Mouse (Mus musculus) thymus, postnatal 14 days (tissue): ENCODE results near the gene Pgp.

ENCODE experiments used
- DNase-seq: peaks from one replicate; pipeline ENCODE4 v3.0.0; 2021

Gene Pgp

DNA sequence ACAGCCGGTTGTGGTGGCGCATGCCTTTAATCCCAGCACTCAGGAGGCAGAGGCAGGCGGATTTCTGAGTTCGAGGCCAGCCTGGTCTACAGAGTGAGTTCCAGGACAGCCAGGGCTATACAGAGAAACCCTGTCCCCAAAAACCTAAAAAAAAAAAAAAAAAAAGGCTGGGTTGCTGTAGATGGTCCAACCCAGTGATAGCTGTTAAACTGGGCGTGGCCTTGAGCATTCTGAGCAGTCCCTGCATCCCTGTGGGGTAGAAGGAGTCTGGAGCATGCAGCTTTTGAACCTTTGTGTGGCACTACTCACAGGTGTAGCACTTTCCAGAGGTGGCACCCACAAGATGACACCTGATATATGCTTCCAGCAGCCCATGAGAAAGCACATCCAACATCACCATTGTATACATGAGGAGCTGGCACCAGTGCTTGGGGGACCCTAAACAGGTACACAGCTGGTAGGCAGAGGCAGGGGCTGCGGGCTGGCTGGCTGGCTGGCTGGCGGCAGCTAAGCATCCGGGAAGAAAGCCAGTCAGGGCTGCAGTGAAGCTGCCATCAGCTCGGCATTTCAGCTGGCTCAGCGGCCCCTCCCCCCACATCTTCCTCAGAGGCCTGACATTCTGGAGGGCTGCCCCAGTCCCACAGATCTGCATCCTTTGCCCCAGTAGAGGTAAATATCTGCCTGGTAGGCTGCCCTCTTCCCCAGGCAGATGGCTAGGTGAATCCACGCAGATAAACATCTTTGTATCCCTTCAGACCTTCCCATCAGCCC, 15.1 kb downstream of the Pgp start:
- peak; percentile 58 for DNase-seq

DNA sequence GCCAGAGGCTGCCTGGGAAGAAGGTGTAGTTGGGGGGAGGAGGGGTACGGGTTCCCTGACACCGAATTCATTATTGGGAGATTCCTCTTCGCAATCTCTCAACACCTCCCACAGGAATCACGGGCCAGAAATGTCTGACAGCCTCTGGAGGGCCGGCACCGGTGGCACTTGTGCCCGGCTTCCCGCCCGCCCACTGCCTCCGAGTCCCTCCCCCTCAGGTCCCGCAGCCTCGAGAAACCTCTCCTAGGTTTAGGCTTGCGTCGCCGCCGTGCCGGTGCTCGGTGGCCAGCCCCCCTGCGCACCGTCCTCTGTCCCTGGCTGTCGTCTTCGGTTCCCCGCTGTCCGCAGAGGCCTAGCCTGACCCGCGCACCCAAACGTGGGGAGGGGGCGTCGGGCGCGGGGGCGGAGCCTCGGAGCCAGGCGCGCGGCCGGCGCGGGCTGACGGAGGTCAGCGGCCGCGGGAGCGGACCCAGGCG, 18.0 kb downstream of the Pgp start, which contains the start of gene Caskin1:
Caskin1 (plus strand) TSS at position 416 of the 476 bp plus-strand sequence.
- no peak for DNase-seq

DNA sequence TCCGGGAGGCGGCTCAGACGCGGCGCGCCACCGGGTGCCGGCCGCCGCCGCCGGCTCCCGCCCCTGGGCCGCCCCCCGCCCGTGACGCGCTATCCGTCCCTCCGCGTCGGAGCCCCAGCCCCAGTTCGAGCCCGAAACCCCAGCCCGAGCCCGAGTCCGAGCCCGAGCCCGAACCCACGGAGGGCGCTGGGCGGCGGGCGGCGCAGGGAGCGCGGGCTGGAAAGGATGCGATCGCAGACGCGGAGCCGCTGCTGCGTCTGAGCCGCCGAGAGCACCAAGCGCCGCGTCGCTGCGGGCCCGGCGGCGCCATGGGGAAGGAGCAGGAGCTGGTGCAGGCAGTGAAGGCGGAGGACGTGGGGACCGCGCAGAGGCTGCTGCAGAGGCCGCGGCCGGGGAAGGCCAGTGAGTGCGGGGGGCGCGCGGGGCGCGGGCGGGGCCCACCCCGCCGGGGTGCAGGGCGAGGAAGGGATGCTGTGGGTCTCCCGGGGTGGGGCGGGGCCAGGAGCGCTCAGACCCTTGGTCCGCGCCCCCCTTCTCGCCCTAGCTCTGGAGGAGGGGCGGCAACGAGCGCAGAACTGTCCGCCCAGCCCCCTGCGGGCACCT, 18.6 kb downstream of the Pgp start:
- no peak for DNase-seq

DNA sequence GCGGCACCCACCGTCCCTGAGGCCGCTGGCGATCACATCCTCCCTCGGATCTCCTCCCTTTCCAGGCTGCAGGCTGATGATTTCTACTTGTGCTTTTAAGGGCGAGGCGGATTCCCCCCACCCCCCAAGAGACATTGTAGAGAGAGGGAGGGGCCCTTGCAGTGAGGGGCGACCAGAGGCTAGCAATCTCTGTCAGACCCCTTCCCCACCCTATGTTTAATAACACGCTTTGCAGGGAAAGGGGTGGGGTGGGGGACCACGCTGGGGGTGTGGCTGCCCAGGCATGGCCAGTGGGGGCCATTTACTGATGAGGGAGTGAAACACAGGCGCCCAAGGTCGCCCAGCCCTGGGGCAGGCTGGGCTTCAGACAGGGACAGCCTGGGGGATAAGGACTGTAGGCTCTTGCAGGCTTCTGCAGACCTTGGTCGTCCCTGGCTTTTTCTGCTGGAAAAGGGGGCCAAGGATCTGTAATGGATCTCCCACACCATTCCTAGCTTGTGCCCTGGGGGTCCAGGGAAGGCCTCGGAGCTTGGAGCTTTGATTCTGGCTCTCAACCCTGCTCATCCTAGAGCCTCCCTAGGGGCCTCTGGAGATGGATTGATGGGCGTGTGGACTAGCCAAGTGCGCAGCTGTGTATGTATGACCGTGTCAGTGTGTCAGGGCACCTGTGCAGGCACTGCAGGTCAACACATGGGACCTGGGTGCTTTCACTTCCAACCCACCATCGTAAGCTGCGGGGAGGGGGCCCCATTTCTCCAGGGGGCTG, 19.3 kb downstream of the Pgp start:
- DNase-seq: no peak

DNA sequence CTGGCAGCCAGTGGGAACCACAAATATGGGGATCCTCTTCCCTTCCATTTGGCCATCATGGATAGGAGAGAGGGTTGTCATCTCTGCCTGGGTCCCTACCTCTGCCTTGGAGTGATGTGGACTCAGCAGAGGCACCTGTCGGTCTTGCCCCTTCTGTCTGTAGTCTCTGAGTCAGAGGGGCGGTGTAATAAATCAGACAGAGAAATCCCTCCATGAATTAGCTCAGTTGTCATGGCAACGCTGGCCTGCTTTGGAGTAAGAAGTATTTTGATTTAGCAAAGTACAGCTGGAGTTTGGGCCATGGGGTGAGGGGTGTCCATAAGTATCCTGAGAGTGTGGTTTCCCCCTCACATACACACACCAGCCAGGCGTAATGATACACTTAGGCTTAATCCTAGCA, 20.2 kb downstream of the Pgp start:
- DNase-seq: no peak

DNA sequence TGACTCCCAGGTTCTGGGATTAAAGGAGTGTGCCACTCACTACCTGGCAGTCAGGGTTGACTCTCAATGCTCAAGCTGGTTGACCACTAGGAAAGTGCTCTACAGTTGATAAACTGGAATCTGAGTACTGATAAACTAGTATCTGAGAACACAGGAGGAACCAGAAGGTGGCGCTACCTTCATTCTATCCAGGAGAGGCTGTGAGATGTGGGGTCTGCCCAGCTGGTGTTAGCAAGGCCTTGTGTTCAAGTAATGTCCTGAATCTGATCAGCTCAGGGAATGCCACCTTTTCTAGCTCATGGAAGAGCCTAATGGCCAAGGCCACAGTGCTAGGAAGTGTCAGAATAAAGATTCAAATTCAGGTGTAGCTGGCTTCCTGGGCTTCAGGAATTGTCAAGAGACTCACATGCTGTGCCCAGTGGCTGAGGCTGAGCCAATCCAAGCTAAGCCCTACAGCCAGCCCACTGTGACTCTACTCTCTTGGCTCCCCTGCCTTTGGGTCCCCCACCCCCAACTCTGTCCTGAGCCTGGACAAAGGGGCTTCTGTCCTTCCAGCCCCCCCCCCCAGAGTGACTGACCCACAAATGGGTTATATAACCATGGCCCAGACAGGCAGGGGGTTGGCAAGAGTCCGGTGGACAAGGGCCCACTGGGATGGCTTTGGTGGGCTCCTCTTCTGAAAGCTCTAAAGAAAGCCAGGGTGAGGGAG, 24.6 kb downstream of the Pgp start:
- DNase-seq: peak; percentile 62

DNA sequence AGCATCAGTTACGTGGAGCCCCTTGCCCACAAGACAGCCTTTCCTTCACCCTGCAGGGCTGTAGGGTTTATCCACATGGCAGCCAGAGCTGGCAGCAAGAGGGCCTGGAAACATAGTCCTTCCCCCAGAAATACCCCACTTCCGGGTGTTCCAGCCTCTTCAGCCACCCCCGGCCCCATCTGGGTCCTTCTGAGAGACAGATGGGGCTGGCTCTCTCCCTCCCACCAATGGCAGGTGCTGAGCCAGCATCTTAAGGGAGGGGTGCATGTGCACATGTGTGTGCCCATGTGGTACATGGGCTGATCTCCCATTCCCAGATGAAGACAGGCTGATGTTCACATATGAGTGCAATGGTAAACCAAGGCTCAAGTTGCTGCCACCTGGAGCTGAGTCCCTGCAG, 25.3 kb downstream of the Pgp start:
- DNase-seq: no peak

DNA sequence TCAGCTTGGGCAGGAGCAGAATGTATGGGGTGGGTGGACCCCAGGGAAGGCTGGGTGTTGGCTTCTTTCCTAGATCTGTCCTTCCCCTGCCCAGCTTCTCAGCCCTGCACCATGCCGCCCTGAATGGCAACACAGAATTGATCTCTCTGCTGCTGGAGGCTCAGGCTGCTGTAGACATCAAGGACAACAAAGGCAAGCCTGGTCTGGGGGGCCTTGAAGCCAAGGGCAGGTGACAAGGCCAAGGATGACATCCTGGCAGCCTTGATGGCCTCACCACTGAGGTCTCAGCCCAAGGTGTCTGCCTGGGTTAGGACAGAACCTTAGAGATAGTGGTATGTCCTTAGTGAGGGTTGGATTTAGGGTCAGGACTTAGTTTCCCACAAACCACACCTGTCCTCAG, 25.8 kb downstream of the Pgp start:
- DNase-seq: no peak

DNA sequence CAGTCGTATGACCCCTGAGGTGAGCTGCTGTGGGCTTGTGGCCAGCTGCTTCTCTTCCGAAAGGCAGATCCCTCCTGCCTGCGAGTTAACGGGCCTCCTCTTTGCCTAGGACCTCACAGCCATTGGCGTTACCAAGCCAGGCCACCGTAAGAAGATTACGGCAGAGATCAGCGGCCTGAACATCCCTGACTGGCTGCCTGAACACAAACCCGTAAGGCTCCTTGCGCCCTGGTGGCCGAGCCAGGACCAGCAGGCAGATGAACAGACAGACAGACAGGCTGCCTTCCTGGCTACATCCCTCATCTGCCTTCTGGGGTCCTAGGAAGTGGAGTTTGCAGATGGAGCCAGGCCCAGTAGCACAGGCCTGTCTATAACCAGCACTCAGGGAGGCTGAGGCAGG, 32.0 kb downstream of the Pgp start:
- DNase-seq: no peak

DNA sequence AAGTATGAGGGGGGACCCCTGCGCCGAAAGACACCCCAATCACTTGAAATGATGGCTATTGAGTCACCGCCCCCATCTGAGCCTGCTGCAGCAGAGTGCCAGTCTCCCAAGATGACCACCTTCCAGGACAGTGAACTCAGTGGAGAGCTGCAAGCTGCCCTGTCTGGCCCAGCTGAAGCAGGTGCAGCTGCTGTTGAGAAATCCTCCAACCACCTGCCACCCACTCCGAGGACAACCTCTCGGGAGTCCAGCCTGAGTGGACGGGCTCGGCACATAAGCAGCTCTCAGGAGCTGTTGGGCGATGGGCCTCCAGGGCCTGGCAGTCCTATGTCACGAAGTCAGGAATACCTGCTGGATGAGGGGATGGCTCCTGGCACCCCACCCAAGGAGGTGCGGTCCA, 33.9 kb downstream of the Pgp start:
- DNase-seq: no peak

DNA sequence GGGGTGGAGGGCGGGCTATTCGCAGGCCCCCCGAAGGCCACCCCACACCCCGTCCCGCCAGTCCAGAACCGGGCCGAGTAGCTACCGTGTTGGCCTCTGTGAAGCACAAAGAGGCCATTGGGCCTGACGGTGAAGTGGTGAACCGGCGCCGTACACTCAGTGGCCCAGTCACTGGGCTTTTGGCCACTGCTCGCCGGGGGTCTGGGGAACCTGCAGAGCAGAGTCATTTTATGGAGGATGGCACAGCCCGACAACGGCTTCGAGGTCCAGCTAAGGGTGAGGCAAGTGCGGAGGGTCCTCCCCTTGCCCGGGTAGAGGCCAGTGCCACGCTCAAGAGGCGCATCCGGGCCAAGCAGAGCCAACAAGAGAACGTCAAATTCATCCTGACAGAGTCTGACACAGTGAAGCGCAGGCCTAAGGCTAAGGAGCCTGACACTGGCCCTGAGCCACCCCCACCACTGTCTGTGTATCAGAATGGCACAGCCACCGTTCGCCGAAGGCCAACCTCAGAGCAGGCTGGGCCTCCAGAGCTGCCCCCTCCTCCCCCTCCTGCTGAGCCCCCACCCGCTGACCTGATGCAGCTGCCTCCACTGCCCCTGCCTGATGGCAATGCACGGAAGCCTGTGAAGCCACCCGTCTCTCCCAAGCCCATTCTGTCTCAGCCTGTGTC, 35.2 kb downstream of the Pgp start:
- DNase-seq: no peak

DNA sequence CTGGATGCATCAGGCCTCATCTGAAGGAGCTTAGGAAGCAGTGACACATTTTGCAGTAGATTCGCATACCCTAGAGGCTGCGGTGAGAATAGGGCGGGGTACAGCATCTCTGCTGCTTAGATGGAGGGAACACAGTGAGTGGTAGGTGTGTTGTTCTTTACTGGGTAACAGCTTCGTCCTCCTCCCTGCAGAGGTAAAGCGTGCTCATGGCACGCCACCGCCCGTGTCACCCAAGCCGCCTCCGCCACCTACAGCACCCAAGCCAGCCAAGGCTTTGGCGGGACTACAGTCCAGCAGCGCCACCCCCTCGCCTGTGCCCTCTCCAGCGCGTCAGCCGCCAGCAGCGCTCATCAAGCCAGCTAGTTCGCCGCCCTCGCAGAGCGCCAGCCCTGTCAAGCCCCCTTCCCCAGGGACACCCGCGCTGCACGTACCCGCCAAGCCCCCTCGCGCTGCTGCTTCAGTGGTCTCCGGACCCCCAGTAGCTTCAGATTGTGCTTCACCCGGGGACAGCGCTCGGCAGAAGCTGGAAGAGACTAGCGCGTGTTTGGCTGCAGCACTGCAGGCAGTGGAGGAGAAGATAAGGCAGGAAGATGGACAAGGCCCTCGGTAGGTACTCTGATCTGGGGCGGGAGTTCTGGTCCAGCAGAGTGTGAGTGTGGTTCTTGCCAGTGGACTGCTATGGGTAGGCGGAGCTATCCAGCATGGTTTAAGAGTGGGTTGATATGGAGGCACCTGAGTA, 36.3 kb downstream of the Pgp start:
- no peak for DNase-seq

DNA sequence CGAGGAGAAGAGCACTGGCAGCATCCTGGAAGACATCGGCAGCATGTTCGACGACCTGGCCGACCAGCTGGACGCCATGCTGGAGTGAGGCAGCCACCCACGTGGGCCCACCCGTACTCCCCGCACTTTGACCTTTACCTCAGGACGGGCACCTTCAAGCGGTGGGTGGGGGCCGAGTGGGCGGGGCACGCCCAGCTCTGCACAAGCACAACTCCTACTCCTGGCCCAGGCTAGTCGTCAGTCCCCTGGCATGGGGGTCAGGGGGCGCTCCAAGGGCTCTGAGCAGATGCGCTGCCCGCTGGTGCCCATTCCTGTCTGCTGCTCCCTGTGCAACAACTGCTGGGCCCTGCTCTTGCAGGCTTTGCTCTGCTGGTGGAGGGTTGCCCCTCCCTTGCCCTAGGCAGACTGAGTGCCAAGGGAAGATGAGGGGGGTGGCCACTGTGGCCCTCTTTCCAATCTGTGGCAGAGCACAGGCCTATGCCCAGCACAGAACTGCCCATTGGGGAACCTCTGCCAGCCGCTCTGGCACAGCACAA, 37.0 kb downstream of the Pgp start:
- DNase-seq: no peak

DNA sequence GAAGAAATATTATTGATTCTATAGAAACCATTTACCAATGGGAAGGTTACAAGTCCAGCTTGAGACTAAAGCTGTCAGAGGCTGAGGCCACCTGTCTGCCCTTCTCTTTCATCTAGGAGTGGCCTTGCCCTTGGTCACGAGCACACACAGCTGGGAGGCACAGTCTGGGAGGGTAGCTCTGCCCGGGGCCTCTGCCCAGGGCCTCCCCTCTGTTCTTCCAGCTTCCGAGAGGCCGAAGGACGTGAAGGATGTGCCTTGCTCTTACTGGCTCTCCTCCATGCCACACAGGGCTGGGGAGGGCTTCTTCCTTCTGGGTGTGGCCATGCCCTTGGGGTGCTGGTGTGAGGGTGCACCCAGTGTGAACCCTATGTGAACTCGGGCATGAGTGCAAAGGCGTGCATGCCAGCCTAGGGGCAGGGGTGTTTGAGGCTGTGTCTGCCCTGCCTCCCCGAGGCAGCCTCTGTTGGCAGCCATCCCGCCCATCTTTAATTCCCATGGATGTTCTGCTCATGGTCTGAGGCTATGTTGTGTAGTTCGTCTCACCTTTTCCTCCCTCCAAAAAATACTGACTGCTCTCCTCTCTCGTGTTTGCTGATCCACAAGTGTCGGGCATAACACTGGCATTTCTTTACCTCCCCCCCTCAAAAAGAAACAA, 37.7 kb downstream of the Pgp start:
- no peak for DNase-seq

DNA sequence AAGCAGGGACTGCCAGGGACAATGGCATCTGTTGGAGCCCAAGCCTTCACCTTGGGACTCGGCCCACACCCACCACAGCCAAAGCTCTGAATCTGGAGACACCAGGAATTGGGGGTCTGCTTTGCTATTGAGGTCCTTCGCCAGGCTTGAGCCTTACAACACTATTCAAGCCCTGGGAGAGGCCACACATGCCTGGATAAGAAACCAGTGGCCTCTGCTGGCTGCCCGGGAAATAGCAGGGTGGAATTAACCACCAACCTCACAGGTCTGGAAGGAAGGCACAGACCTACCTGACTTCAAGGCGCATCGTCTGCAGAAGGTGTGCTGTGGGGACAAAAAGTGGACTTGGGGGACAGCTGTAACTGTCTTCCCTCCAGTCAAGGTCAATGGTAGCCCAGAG, 43.4 kb downstream of the Pgp start:
- no peak for DNase-seq

DNA sequence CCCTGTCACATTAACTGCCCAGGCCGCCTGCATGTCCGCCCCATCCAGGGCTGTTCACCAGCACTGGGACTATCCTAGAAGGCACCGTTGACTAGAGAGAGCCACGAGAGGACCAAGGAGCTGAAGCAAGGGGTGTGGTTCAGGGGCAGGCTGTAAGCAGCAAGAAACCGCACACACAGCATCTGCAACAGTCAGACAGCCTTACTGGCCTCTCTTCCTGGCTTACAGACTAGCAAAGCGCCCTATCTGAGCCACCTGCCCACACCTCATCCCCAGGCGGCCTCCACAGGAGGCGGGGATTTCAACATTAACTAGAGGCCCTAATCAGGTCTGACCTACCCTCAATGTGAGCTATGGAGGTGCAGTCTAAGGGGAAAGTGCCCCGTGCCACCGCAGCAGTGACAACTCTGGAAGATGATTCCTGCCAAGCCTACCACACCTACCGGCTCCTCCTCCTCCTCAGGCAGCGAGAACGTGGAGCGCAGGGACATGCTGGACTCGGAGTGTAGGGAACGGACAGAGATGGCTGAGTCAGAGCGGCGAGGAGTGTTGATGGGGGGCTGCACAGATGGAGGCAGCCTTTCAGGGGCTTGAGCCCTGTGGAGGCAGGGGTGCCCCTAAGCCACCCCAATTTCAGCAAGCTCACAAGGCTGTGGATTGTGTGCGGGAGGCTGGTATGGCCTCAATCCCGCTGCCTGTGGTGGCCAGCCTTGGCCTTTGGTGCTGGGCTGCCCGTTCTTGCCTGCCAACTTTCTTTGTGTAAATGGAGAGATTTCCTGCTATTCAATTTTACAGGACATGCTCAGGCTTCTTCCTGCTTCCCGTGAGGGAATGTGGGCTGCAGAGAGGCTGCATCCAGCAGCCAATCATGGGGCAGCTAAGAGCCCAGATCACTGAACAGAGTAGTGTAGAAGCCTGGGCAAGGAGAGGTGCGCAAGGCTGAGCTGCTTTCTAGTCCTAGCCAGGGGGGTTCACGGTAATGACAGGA, 44.4 kb downstream of the Pgp start:
- DNase-seq: no peak

DNA sequence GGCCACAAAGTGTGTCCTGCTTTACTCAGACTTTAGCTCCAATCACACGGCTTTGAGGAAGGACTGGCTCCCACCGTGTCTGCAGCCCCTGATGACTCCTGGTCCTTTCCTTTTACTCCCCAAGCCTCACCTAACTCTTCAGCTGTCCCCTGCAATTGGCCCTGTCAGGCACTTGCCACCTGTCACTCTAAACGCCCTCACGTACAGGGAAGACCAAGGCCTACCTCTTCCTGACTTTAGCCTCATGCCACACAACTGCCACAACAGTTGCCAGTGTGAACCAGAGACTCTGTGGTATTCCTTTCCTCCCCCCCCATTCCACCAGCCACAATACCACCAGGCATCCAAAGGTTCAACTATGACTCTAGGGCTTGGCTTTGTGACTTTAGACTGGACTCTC, 50.3 kb downstream of the Pgp start:
- DNase-seq: no peak
